Mouse (Mus musculus) gonadal fat pad, adult 2 months (tissue): ENCODE measurements around the gene Eif1. TPM values are rescaled to one million over a fixed set of nuclear protein-coding genes. Genes with fewer than 3 reads are reported as not detected.
"Not testable (repeated sequence)": the region's sequence is repeated elsewhere in the genome, so short reads cannot be mapped to it uniquely, and the experiment has no call there.

Experiments used
- DNase-seq: peaks from one replicate; pipeline ENCODE4 v3.0.0-alpha.2; 2012; ENCODE audit warnings: low read depth
- polyA plus RNA-seq: library from polyadenylated mRNA; depleted of rRNA; stranded (reverse); fragments of >200 nt; gene quantifications from 2 replicates; pipeline ENCODE4 v1.2.3, GENCODE M21; 2012; rRNA removed

The Eif1 gene
- 113 and 130 TPM in 2 replicates for polyA plus RNA-seq

GRCm38 (mm10) chr11:100319492-100320171 lies at the start of gene Eif1:
Gene Eif1 (plus strand): TSS chr11:100319885.
- peak; percentile 88 for DNase-seq

- no peak for DNase-seq
Measured at GRCm38 (mm10) chr11:100271878-100272277, 47.8 kb upstream of the Eif1 start.

GRCm38 (mm10) chr11:100274719-100275118 lies 45.0 kb upstream of the Eif1 start:
- DNase-seq, result no peak

- DNase-seq, result no peak
Measured at GRCm38 (mm10) chr11:100275466-100275865, 44.2 kb upstream of the Eif1 start.

- peak; percentile 81 for DNase-seq
Measured at GRCm38 (mm10) chr11:100277726-100278480, 41.8 kb upstream of the Eif1 start.

- DNase-seq, result no peak
Measured at GRCm38 (mm10) chr11:100278759-100279158, 40.9 kb upstream of the Eif1 start.

GRCm38 (mm10) chr11:100281596-100282544 lies 37.8 kb upstream of the Eif1 start:
- DNase-seq, result no peak

GRCm38 (mm10) chr11:100282549-100282948 lies 37.1 kb upstream of the Eif1 start:
- no peak for DNase-seq

- DNase-seq, result no peak
Measured at GRCm38 (mm10) chr11:100284988-100285387, 34.7 kb upstream of the Eif1 start.

GRCm38 (mm10) chr11:100287024-100287423 lies 32.7 kb upstream of the Eif1 start:
- DNase-seq, result no peak

- DNase-seq, result peak; percentile 99
Measured at GRCm38 (mm10) chr11:100288942-100289341, 30.7 kb upstream of the Eif1 start.

- no peak for DNase-seq
Measured at GRCm38 (mm10) chr11:100290235-100290634, 29.4 kb upstream of the Eif1 start.

- DNase-seq, result no peak
Measured at GRCm38 (mm10) chr11:100292884-100293283, 26.8 kb upstream of the Eif1 start.

GRCm38 (mm10) chr11:100295308-100295707 lies 24.4 kb upstream of the Eif1 start:
- DNase-seq, result no peak

- DNase-seq, result no peak
Measured at GRCm38 (mm10) chr11:100297801-100298200, 21.9 kb upstream of the Eif1 start.

GRCm38 (mm10) chr11:100298274-100299036 lies 21.2 kb upstream of the Eif1 start:
- no peak for DNase-seq

GRCm38 (mm10) chr11:100300293-100300692 lies 19.4 kb upstream of the Eif1 start:
- DNase-seq, result no peak

GRCm38 (mm10) chr11:100301292-100301691 lies 18.4 kb upstream of the Eif1 start:
- DNase-seq, result no peak

- no peak for DNase-seq
Measured at GRCm38 (mm10) chr11:100307900-100308299, 11.8 kb upstream of the Eif1 start.

GRCm38 (mm10) chr11:100308672-100309071 lies 11.0 kb upstream of the Eif1 start:
- DNase-seq, result not testable (repeated sequence)

GRCm38 (mm10) chr11:100311656-100312055 lies 8.0 kb upstream of the Eif1 start:
- no peak for DNase-seq
